8 mouse cellular contexts compared by ENCODE assay signal in the genomic region with DNA sequence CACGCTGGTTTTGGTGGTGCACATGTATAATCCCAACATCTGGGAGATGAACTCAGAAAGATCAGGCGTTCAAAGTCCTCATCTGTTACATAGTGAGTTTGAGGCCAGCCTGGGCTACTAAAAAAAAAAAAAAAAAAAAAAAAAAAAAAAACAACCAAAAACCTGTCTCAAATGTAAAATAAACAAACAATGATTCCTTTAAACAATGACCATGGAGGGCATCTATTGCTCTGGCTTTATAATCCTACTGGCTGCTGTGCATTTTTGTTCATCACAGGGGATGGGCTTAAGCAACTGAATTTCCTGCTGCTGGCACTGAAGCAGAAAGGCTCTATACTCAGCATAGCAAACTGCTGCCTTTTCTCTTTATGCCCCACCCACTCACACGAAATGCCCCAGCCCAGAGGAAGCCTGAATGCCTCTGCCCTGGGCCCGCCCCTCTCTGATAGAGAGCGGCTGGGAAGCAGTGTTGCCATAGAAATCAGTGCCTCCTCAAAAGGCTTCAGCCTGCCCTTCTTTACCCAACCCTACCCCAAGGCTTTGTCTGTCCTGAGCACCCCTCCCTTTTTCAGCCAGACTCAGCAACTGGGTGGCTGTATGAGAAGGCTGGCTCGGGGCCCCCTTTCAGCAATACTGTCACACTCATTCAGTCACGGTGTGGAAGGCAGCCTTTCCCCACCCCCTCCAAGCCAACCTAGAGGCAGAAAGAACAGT. TPM values are rescaled to one million over a fixed set of nuclear protein-coding genes. Genes with fewer than 3 reads are reported as not detected.
DNase-seq lines count a peak whose midpoint lies in the region; ATAC-seq and TF ChIP-seq lines count a peak whose summit lies in the region.

No protein-coding gene starts in this region.

- 0 out of 2 replicates have a peak overlapping the region, but pooled peaks have one; percentile 0 for H3K4me2 ChIP-seq in liver, embryonic 16.5 days (ENCODE audit: low read depth, low read length)

- no peaks in the 10 kb centered on the region for H3K36me3 ChIP-seq in liver, embryonic 16.5 days (ENCODE audit: control insufficient read depth, insufficient read depth)
- H3K36me3 ChIP-seq in thymus, adult 2 months (ENCODE audit: control insufficient read depth, insufficient read depth, low read length): no peaks in the 10 kb centered on the region

- no peak overlapping the region for H3K4me3 ChIP-seq in left cerebral cortex, adult 2 months
- no peak overlapping the region for H3K4me3 ChIP-seq in liver, embryonic 16.5 days (ENCODE audit: low read depth, low read length)
- H3K4me3 ChIP-seq in thymus, adult 2 months (ENCODE audit: control insufficient read depth, insufficient read depth, low read length): no peak overlapping the region

- H3K27ac ChIP-seq in left cerebral cortex, adult 2 months: peak overlapping the region; percentile 72
- peak overlapping the region; percentile 21; the same call in 1 of the 2 replicates for H3K27ac ChIP-seq in liver, embryonic 16.5 days (ENCODE audit: low read length)
- H3K27ac ChIP-seq in thymus, adult 2 months (ENCODE audit: control insufficient read depth, insufficient read depth, low read length): no peak overlapping the region

- H3K9ac ChIP-seq in liver, embryonic 16.5 days (ENCODE audit: low read depth, low read length): no peak overlapping the region

- H3K4me1 ChIP-seq in liver, embryonic 16.5 days (ENCODE audit: control insufficient read depth, low read depth, low read length): peaks cover 36% of the 10 kb centered on the region
- peaks cover 22% of the 10 kb centered on the region for H3K4me1 ChIP-seq in thymus, adult 2 months (replicated peaks; ENCODE audit: control insufficient read depth, insufficient read depth, low read length)

- peak in 1 of 2 experiments; percentile 55 for DNase-seq in left cerebral cortex, adult 2 months (ENCODE audit: extremely low spot score in 1 of 2, low spot score in 2 of 2)
- no peak for DNase-seq in left cerebral cortex, adult 11 months (ENCODE audit: low spot score)
- DNase-seq in brain, embryonic 14.5 days (ENCODE audit: low read depth): peak; percentile 98
- peak; percentile 62 for DNase-seq in heart, adult 8-10 months (ENCODE audit: low spot score)
- DNase-seq in kidney, adult 18-20 months: peak; percentile 46
- DNase-seq in neural tube, embryonic 10.5 days (ENCODE audit: extremely low spot score, low spot score): peak; percentile 72
- DNase-seq in thymus, adult 2 months: peak; percentile 54

- 14% methylated on average over 7 of the region's 7 CpGs for WGBS in liver, embryonic 16.5 days (ENCODE audit: insufficient replicate concordance)
- 26% methylated on average over 7 of the region's 7 CpGs for WGBS in thymus, adult 2 months

- no peak for TF ChIP-seq CTCF in left cerebral cortex, adult 2 months (IDR thresholded peaks at IDR 0.05)
- no peak for TF ChIP-seq CTCF in brain, embryonic 14.5 days (IDR thresholded peaks at IDR 0.05; ENCODE audit: borderline replicate concordance, extremely low read depth, insufficient read depth, insufficient read length)
- no peak for TF ChIP-seq CTCF in thymus, adult 2 months (IDR thresholded peaks at IDR 0.05; ENCODE audit: borderline replicate concordance, control insufficient read depth, extremely low read depth, insufficient read depth, low read length, poor library complexity)

- TF ChIP-seq POLR2A in brain, embryonic 14.5 days (IDR thresholded peaks at IDR 0.05; ENCODE audit: borderline replicate concordance, extremely low read depth, insufficient read depth, insufficient read length, poor library complexity, severe bottlenecking): no peak
- TF ChIP-seq POLR2A in thymus, adult 2 months (IDR thresholded peaks at IDR 0.05; ENCODE audit: control insufficient read depth, extremely low read depth, insufficient read depth, low read length, poor library complexity): no peak

- H3K27me3 ChIP-seq in liver, embryonic 16.5 days (ENCODE audit: control insufficient read depth, insufficient read depth, low read depth, low read length): no peaks in the 10 kb centered on the region
- no peaks in the 10 kb centered on the region for H3K27me3 ChIP-seq in thymus, adult 2 months (ENCODE audit: control insufficient read depth, insufficient read depth, low read length)

- ATAC-seq in liver, embryonic 16.5 days (ENCODE audit: low read depth): no peak

- intact Hi-C loops in left cerebral cortex, adult 2 months (cut with DNase I): loop anchor here (10.0 kb wide), 2 partner anchors 451 to 521 kb away; a partner anchor contains a TSS

- H3K9me3 ChIP-seq in liver, embryonic 16.5 days (replicated peaks; ENCODE audit: control insufficient read depth, low read length): no peaks in the 10 kb centered on the region

RNA-seq across cellular contexts. Expression of a gene that starts 2.2 kb away (rescaled TPM):
- 10 to 100 TPM; 39.0 to 39.7 TPM for total RNA-seq in left cerebral cortex, adult 2 months (2021)
- polyA plus RNA-seq in brain, embryonic 14.5 days (2012; rRNA removed): 38.3 and 51.3 TPM in 2 replicates
- 10 to 100 TPM; 25.7 to 34.1 (median 30.1) TPM for total RNA-seq in heart, adult 8-10 months (2022)
- polyA plus RNA-seq in liver, embryonic 16.5 days (2015; fragmentation: Nextera tagmentation; extraction: Ambion mirVana): 33.4 and 41.3 TPM in 2 replicates
- polyA plus RNA-seq in thymus, adult 2 months (2012; rRNA removed): 8.3 and 9.8 TPM in 2 replicates

RNA-seq across cellular contexts. Expression of a gene that starts 12.3 kb away (rescaled TPM):
- 100 to 1,000 TPM in 1 of 2 experiments, 10 to 100 TPM in 1; 97.4 to 104 TPM for total RNA-seq in left cerebral cortex, adult 2 months (2021)
- 106 and 168 TPM in 2 replicates for polyA plus RNA-seq in brain, embryonic 14.5 days (2012; rRNA removed)
- 100 to 1,000 TPM; 104 to 110 (median 108) TPM for total RNA-seq in heart, adult 8-10 months (2022)
- polyA plus RNA-seq in liver, embryonic 16.5 days (2015; fragmentation: Nextera tagmentation; extraction: Ambion mirVana): 176 and 193 TPM in 2 replicates
- polyA plus RNA-seq in thymus, adult 2 months (2012; rRNA removed): 71.2 and 78.5 TPM in 2 replicates

RNA-seq across cellular contexts. Expression of a gene that starts 15.0 kb away (rescaled TPM):
- 10 to 100 TPM; 68.1 to 70.9 TPM for total RNA-seq in left cerebral cortex, adult 2 months (2021)
- 51.3 and 65.5 TPM in 2 replicates for polyA plus RNA-seq in brain, embryonic 14.5 days (2012; rRNA removed)
- total RNA-seq in heart, adult 8-10 months (2022): 10 to 100 TPM in 3 of 4 experiments, 1 to 10 TPM in 1; 7.7 to 11.7 (median 10.1) TPM
- 0.51 and 0.57 TPM in 2 replicates for polyA plus RNA-seq in liver, embryonic 16.5 days (2015; fragmentation: Nextera tagmentation; extraction: Ambion mirVana)
- 1.7 and 2.7 TPM in 2 replicates for polyA plus RNA-seq in thymus, adult 2 months (2012; rRNA removed)

RNA-seq across cellular contexts. Expression of a gene that starts 18.2 kb away (rescaled TPM):
- total RNA-seq in left cerebral cortex, adult 2 months (2021): 10 to 100 TPM; 30.9 to 31.1 TPM
- 34.1 and 34.9 TPM in 2 replicates for polyA plus RNA-seq in brain, embryonic 14.5 days (2012; rRNA removed)
- 10 to 100 TPM; 19.6 to 27.4 (median 23.6) TPM for total RNA-seq in heart, adult 8-10 months (2022)
- polyA plus RNA-seq in liver, embryonic 16.5 days (2015; fragmentation: Nextera tagmentation; extraction: Ambion mirVana): 12.4 and 14.7 TPM in 2 replicates
- polyA plus RNA-seq in thymus, adult 2 months (2012; rRNA removed): 47.4 and 54.5 TPM in 2 replicates

RNA-seq across cellular contexts. Expression of a gene that starts 33.5 kb away (rescaled TPM):
- total RNA-seq in left cerebral cortex, adult 2 months (2021): 10 to 100 TPM; 15.1 to 17.4 TPM
- polyA plus RNA-seq in brain, embryonic 14.5 days (2012; rRNA removed): 26.9 and 44.7 TPM in 2 replicates
- total RNA-seq in heart, adult 8-10 months (2022): 1 to 10 TPM; 1.7 to 2.8 (median 2.2) TPM
- 7.8 and 9.4 TPM in 2 replicates for polyA plus RNA-seq in liver, embryonic 16.5 days (2015; fragmentation: Nextera tagmentation; extraction: Ambion mirVana)
- polyA plus RNA-seq in thymus, adult 2 months (2012; rRNA removed): 50.0 and 59.1 TPM in 2 replicates

Comparison
In these comparisons a context has a peak if more than half of its experiments do, and no peak if none do; other contexts are left out.
1. RNA of a gene that starts 15.0 kb away (polyA plus RNA-seq): 51.3 to 65.5 TPM in brain, embryonic 14.5 days; 1.7 to 2.7 TPM in thymus, adult 2 months and 0.51 to 0.57 TPM in liver, embryonic 16.5 days; every median in the first group is over 10 times any median in the second.